Mouse (Mus musculus) right cerebral cortex, postnatal 10 days (tissue): ENCODE data around the gene Nupl1.

Experiments used
- DNase-seq, 2 experiments: peaks; one replicate each; pipeline ENCODE4 v3.0.0; 2021; ENCODE audit warnings: low spot score in 2 of 2

The Nupl1 gene

GRCm38 (mm10) chr14:60152373-60152772 lies 98.9 kb downstream of the Nupl1 start:
- DNase-seq, result no peak

- no peak for DNase-seq
Measured at GRCm38 (mm10) chr14:60148893-60149292, 102.3 kb downstream of the Nupl1 start.

GRCm38 (mm10) chr14:60143234-60143633 lies 108.0 kb downstream of the Nupl1 start:
- DNase-seq, result no peak

GRCm38 (mm10) chr14:60138339-60138738 lies 112.9 kb downstream of the Nupl1 start:
- no peak for DNase-seq

- no peak for DNase-seq
Measured at GRCm38 (mm10) chr14:60137812-60138211, 113.4 kb downstream of the Nupl1 start.

- no peak for DNase-seq
Measured at GRCm38 (mm10) chr14:60135801-60136200, 115.4 kb downstream of the Nupl1 start.

GRCm38 (mm10) chr14:60134720-60135119 lies 116.5 kb downstream of the Nupl1 start:
- DNase-seq, result no peak
